Mouse (Mus musculus): ENCODE measurements around the gene Pald1.

- TF ChIP-seq CTCF (IDR thresholded peaks at IDR 0.05; ENCODE audit: borderline replicate concordance, extremely low read depth, insufficient read depth, insufficient read length) (no peak), POLR2A (IDR thresholded peaks at IDR 0.05; ENCODE audit: borderline replicate concordance, extremely low read depth, insufficient read depth, insufficient read length, poor library complexity, severe bottlenecking) (no peak)
Measured at GRCm38 (mm10) chr10:61356568-61356967, 26.8 kb downstream of the Pald1 start.

Data from brain, embryonic 14.5 days (tissue).